Comparison of ENCODE assay signal across 8 mouse cellular contexts in the genomic region with DNA sequence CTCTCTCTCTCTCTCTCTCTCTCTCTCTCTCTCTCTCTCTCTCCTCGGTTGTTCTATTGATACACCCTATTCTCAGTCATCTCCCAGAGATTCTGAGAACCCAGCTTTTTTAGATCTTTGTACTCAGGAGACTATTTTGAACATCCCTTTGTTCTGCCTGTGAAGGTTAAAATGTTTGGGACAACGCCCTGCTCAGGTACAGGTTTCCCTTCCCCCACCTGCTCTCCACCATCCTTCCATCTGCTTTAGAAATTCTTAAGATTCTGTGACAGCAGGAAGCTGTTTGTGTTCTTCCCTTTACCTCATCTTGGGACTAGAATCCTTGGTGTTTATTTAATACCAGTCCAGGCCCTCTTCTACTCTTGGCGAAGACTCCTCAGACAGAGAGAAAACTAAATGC.
"Had no signal": no experiment of that assay in that cellular context is flagged by ENCODE, and none has a peak within 500 bp of the region (broad histone marks: within the 10 kb centered on the region; RNA-seq: fewer than 3 reads in every experiment).

No protein-coding gene starts in this region.

- H3K4me2 ChIP-seq: liver, embryonic 13.5 days; stomach, embryonic 15.5 days had no signal

- H3K4me1 ChIP-seq: liver, embryonic 13.5 days; stomach, embryonic 15.5 days had no signal

- H3K9me3 ChIP-seq: liver, embryonic 13.5 days; stomach, embryonic 15.5 days had no signal

- H3K4me3 ChIP-seq: liver, embryonic 13.5 days; myocyte; stomach, embryonic 15.5 days had no signal

- H3K27me3 ChIP-seq: liver, embryonic 13.5 days; stomach, embryonic 15.5 days had no signal

- H3K36me3 ChIP-seq: liver, embryonic 13.5 days; stomach, embryonic 15.5 days had no signal

- H3K27ac ChIP-seq: liver, embryonic 13.5 days; macrophage had no signal

- DNase-seq: left cerebral cortex, postnatal 4 days; liver, embryonic 13.5 days; lung, adult 2 months; right cerebral cortex, postnatal 25 days; spleen, adult 18-20 months had no signal

- H3K9ac ChIP-seq: liver, embryonic 13.5 days; stomach, embryonic 15.5 days had no signal
